Mouse (Mus musculus): Measurements from ENCODE around the gene Rab20. TPM values are rescaled to one million over a fixed set of nuclear protein-coding genes. Genes with fewer than 3 reads are reported as not detected.

Rab20 gene
- total RNA-seq, 1 experiment = 2.2 TPM

DNA sequence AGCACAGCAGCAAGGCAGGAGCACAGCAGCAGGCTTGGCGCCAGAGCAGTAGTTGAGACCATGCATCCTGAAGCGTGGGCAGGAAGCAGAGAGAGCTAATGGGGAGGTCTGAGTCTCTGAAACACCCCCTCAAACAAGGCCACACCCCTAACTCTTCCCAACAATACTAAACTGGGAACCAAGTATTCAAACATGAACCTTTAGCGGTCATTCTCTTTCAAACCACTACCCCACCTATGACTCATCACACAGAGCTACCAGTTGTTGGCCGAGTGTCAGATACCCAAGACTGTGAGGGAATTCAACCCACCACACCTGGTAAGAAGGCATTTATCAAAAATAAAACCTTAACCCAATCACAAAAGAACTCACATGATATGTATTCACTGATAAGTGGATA is 8.7 kb upstream of the Rab20 start:
- no peaks in the 10 kb centered on the region for H3K36me3 ChIP-seq (ENCODE audit: control insufficient read depth, insufficient read depth, low read length, poor library complexity, severe bottlenecking)

DNA sequence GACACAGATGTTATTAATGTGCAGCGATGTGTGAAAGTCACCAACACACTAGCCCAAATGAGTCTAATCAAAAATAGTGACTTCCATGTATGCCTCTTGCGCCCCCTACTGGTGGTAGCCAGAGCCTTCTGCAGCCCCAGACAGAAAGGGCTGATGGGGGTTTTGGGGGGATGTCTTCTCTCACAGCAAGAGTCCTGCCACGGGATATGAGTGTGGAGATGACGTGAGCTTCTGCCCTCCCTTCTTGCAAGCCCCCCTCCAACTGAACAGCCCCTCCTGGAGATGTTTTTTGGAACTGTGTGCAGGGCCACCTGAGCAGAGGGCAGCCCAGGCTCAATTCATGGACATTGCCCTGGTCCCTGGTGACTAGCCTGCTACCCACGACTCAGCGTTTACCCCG is 7.6 kb upstream of the Rab20 start:
- Histone ChIP-seq H3K9ac (ENCODE audit: insufficient read depth, low read depth, low read length, poor library complexity, severe bottlenecking) (no peak overlapping the region), H3K9me3 (ENCODE audit: control insufficient read depth, insufficient read depth, low read depth, low read length) (no peaks in the 10 kb centered on the region), H3K36me3 (ENCODE audit: control insufficient read depth, insufficient read depth, low read length, poor library complexity, severe bottlenecking) (no peaks in the 10 kb centered on the region), H3K4me3 (ENCODE audit: insufficient read depth in 1 of 2, low read depth in 1 of 2, low read length in 2 of 2, poor library complexity in 1 of 2, severe bottlenecking in 1 of 2) (no peak overlapping the region), H3K27ac (ENCODE audit: insufficient read depth, low read depth, low read length, poor library complexity, severe bottlenecking) (no peak overlapping the region), H3K4me1 (ENCODE audit: control insufficient read depth in 2 of 2, insufficient read depth in 2 of 2, low read length in 2 of 2, poor library complexity in 1 of 2) (peaks cover 0 to 5% of the 10 kb centered on the region in 2 experiments; a peak in 1 of 4 replicates)
- TF ChIP-seq ZC3H11A (IDR thresholded peaks at IDR 0.05; ENCODE audit: borderline replicate concordance, low read depth, low read length) (0 out of 2 replicates have a peak, but pooled peaks have one; percentile 14), CHD2 (IDR thresholded peaks at IDR 0.05; ENCODE audit: low read depth, low read length) (no peak)
- DNase-seq (ENCODE audit: low read depth, low spot score) = no peak
- in situ Hi-C loops (cut with MboI; ENCODE audit: low sequenced_read_pairs in 2 of 2, unreplicated experiment in 2 of 2) = loop anchor here in 1 of 2 experiments (25.0 kb wide), 1 partner anchor 901 kb away; the partner anchor contains the start of gene Sox1

More for the DNA sequence above, 8.7 kb upstream of the Rab20 start:
- no peak overlapping the region for H3K27ac ChIP-seq (ENCODE audit: insufficient read depth, low read depth, low read length, poor library complexity, severe bottlenecking)
- H3K9me3 ChIP-seq (ENCODE audit: control insufficient read depth, insufficient read depth, low read depth, low read length) = no peaks in the 10 kb centered on the region
- no peak overlapping the region for H3K4me3 ChIP-seq (ENCODE audit: insufficient read depth in 1 of 2, low read depth in 1 of 2, low read length in 2 of 2, poor library complexity in 1 of 2, severe bottlenecking in 1 of 2)
- peaks cover 0 to 2% of the 10 kb centered on the region in 2 experiments; a peak in 1 of 4 replicates for H3K4me1 ChIP-seq (ENCODE audit: control insufficient read depth in 2 of 2, insufficient read depth in 2 of 2, low read length in 2 of 2, poor library complexity in 1 of 2)
- in situ Hi-C loops (cut with MboI; ENCODE audit: low sequenced_read_pairs in 2 of 2, unreplicated experiment in 2 of 2) = loop anchor here in 1 of 2 experiments (25.0 kb wide), 1 partner anchor 900 kb away; the partner anchor contains the start of gene Sox1
- H3K9ac ChIP-seq (ENCODE audit: insufficient read depth, low read depth, low read length, poor library complexity, severe bottlenecking) = no peak overlapping the region
- no peak for DNase-seq (ENCODE audit: low read depth, low spot score)
- TF ChIP-seq MAFK (IDR thresholded peaks at IDR 0.05; ENCODE audit: insufficient read depth, low read depth, low read length) (no peak), HCFC1 (IDR thresholded peaks at IDR 0.05; ENCODE audit: borderline replicate concordance, insufficient read depth, low read length) (no peak)

DNA sequence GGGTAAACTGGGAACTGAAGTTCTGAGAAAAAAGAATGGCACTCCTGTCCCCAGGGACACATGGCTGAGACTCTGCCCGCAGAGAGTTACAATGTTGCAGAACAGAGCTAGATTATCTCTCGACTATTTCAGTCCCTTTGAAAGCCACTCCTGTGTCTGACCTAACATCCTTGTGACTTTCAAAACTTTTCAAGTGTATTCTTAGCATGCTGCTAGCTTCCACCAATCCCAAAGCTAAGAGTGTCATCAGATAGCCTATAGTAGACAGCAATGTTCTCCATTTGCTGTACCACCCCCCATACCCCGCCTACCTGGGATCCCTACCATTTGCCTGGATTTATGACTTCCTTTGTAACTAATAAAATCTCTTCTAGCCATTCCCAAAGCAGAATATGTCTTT is 4.0 kb upstream of the Rab20 start:
- Histone ChIP-seq H3K9me3 (ENCODE audit: control insufficient read depth, insufficient read depth, low read depth, low read length) (no peaks in the 10 kb centered on the region), H3K4me3 (ENCODE audit: insufficient read depth in 1 of 2, low read depth in 1 of 2, low read length in 2 of 2, poor library complexity in 1 of 2, severe bottlenecking in 1 of 2) (no peak overlapping the region), H3K27ac (ENCODE audit: insufficient read depth, low read depth, low read length, poor library complexity, severe bottlenecking) (no peak overlapping the region), H3K9ac (ENCODE audit: insufficient read depth, low read depth, low read length, poor library complexity, severe bottlenecking) (no peak overlapping the region), H3K36me3 (ENCODE audit: control insufficient read depth, insufficient read depth, low read length, poor library complexity, severe bottlenecking) (no peaks in the 10 kb centered on the region), H3K4me1 (ENCODE audit: control insufficient read depth in 2 of 2, insufficient read depth in 2 of 2, low read length in 2 of 2, poor library complexity in 1 of 2) (peaks cover 0 to 7% of the 10 kb centered on the region in 2 experiments; a peak in 1 of 4 replicates)
- TF ChIP-seq MAFK (IDR thresholded peaks at IDR 0.05; ENCODE audit: insufficient read depth, low read depth, low read length) = no peak
- TF ChIP-seq CHD2 (IDR thresholded peaks at IDR 0.05; ENCODE audit: low read depth, low read length) = no peak
- TF ChIP-seq HCFC1 (IDR thresholded peaks at IDR 0.05; ENCODE audit: borderline replicate concordance, insufficient read depth, low read length) = no peak
- no peak for TF ChIP-seq ZNF384 (IDR thresholded peaks at IDR 0.05; ENCODE audit: low read depth, low read length)
- no peak for TF ChIP-seq ZC3H11A (IDR thresholded peaks at IDR 0.05; ENCODE audit: borderline replicate concordance, low read depth, low read length)
- DNase-seq (ENCODE audit: low read depth, low spot score) = no peak
- in situ Hi-C loops (cut with MboI; ENCODE audit: low sequenced_read_pairs in 2 of 2, unreplicated experiment in 2 of 2) = loop anchor here in 1 of 2 experiments (25.0 kb wide), 1 partner anchor 905 kb away; the partner anchor contains the start of gene Sox1

DNA sequence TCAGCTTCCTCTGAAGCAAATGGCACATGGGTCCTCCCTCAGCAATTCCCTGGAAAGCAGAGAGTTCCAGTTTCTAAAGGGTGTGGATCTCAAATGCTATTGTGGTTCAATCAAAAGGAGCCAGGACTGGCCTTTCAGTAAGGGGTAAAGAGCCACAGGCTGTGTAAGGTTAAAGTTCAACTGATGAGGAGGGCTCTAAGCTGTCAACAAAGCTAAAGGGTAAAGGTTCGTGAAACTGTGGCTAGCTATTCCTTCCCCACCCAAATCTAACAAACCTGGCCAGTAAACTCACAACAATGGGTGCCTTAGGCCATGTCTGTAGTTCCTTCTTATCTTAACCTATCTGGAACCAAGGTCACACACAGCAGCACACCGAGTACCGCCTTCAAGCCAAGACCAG is 3.4 kb upstream of the Rab20 start:
- no peak overlapping the region for H3K4me3 ChIP-seq (ENCODE audit: insufficient read depth in 1 of 2, low read depth in 1 of 2, low read length in 2 of 2, poor library complexity in 1 of 2, severe bottlenecking in 1 of 2)
- DNase-seq (ENCODE audit: low read depth, low spot score) = no peak
- H3K27ac ChIP-seq (ENCODE audit: insufficient read depth, low read depth, low read length, poor library complexity, severe bottlenecking) = no peak overlapping the region
- peaks cover 0 to 7% of the 10 kb centered on the region in 2 experiments; a peak in 1 of 4 replicates for H3K4me1 ChIP-seq (ENCODE audit: control insufficient read depth in 2 of 2, insufficient read depth in 2 of 2, low read length in 2 of 2, poor library complexity in 1 of 2)
- in situ Hi-C loops (cut with MboI; ENCODE audit: low sequenced_read_pairs in 2 of 2, unreplicated experiment in 2 of 2) = loop anchor here in 1 of 2 experiments (25.0 kb wide), 1 partner anchor 905 kb away; the partner anchor contains the start of gene Sox1
- TF ChIP-seq CHD2 (IDR thresholded peaks at IDR 0.05; ENCODE audit: low read depth, low read length) (no peak), MAFK (IDR thresholded peaks at IDR 0.05; ENCODE audit: insufficient read depth, low read depth, low read length) (no peak), HCFC1 (IDR thresholded peaks at IDR 0.05; ENCODE audit: borderline replicate concordance, insufficient read depth, low read length) (no peak), ZNF384 (IDR thresholded peaks at IDR 0.05; ENCODE audit: low read depth, low read length) (no peak), ZC3H11A (IDR thresholded peaks at IDR 0.05; ENCODE audit: borderline replicate concordance, low read depth, low read length) (no peak)
- H3K9me3 ChIP-seq (ENCODE audit: control insufficient read depth, insufficient read depth, low read depth, low read length) = no peaks in the 10 kb centered on the region
- H3K9ac ChIP-seq (ENCODE audit: insufficient read depth, low read depth, low read length, poor library complexity, severe bottlenecking) = no peak overlapping the region
- no peaks in the 10 kb centered on the region for H3K36me3 ChIP-seq (ENCODE audit: control insufficient read depth, insufficient read depth, low read length, poor library complexity, severe bottlenecking)

DNA sequence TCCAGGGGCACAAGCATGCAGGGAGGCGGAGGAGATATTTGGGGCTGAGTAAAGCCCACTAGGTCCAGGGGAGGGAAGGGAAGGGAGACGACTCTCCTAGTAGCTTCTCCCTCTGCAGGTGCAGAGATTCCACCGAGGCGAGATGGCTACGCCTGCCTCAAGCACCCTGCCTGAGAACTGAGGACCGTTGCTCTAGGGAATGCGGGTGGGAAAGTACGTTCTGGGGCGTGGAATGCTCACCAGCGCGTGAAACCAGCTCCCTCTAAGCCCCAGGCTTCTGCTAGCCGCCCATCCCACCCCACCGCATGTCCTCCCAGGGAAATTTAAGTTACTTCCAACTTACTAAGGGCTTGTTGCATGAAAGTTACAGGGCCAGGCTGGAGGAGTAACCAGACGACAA is 1.1 kb upstream of the Rab20 start:
- H3K4me1 ChIP-seq (ENCODE audit: control insufficient read depth in 2 of 2, insufficient read depth in 2 of 2, low read length in 2 of 2, poor library complexity in 1 of 2) = peaks cover 2 to 10% of the 10 kb centered on the region in 2 experiments; a peak in 2 of 4 replicates
- H3K9ac ChIP-seq (ENCODE audit: insufficient read depth, low read depth, low read length, poor library complexity, severe bottlenecking) = no peak overlapping the region
- H3K36me3 ChIP-seq (ENCODE audit: control insufficient read depth, insufficient read depth, low read length, poor library complexity, severe bottlenecking) = no peaks in the 10 kb centered on the region
- DNase-seq (ENCODE audit: low read depth, low spot score) = no peak
- TF ChIP-seq MAFK (IDR thresholded peaks at IDR 0.05; ENCODE audit: insufficient read depth, low read depth, low read length) (no peak), CHD2 (IDR thresholded peaks at IDR 0.05; ENCODE audit: low read depth, low read length) (no peak), HCFC1 (IDR thresholded peaks at IDR 0.05; ENCODE audit: borderline replicate concordance, insufficient read depth, low read length) (no peak), ZC3H11A (IDR thresholded peaks at IDR 0.05; ENCODE audit: borderline replicate concordance, low read depth, low read length) (no peak)
- no peaks in the 10 kb centered on the region for H3K9me3 ChIP-seq (ENCODE audit: control insufficient read depth, insufficient read depth, low read depth, low read length)
- in situ Hi-C loops (cut with MboI; ENCODE audit: low sequenced_read_pairs in 2 of 2, unreplicated experiment in 2 of 2) = loop anchor here in 1 of 2 experiments (25.0 kb wide), 1 partner anchor 908 kb away; the partner anchor contains the start of gene Sox1
- peak overlapping the region; percentile 75 to 76; a peak in 2 of 4 replicates for H3K4me3 ChIP-seq (ENCODE audit: insufficient read depth in 1 of 2, low read depth in 1 of 2, low read length in 2 of 2, poor library complexity in 1 of 2, severe bottlenecking in 1 of 2)
- no peak overlapping the region for H3K27ac ChIP-seq (ENCODE audit: insufficient read depth, low read depth, low read length, poor library complexity, severe bottlenecking)

All from ES-E14 (cell line).